Mouse (Mus musculus) midbrain, embryonic 12.5 days (tissue): ENCODE data around the gene Gm42372. TPM values are rescaled to one million over a fixed set of nuclear protein-coding genes. Genes with fewer than 3 reads are reported as not detected.
A peak's percentile ranks its signal among the peaks of the same experiment; 100 is the strongest.

Experiments
- ATAC-seq: fragments of 200-750 bp; cut with Nextera tagmentation; 2 replicates; pipeline ENCODE4 v1.8.0; 2017; ENCODE audit warnings: low read depth, moderate TSS enrichment, moderate library complexity; ENCODE audit not compliant: low FRiP score
- H3K27ac ChIP-seq: fragments of 300-500 bp; sonication (generic); replicated peaks from 2 replicates; pipeline ENCODE4 v1.5.1; 2016; ENCODE audit warnings: mild to moderate bottlenecking
- H3K27me3 ChIP-seq: fragments of 300-500 bp; sonication (generic); 2 replicates; pipeline ENCODE4 v1.6.1; 2016; ENCODE audit warnings: mild to moderate bottlenecking
- H3K36me3 ChIP-seq: fragments of 300-500 bp; sonication (generic); 2 replicates; pipeline ENCODE4 v1.6.1; 2016
- H3K4me1 ChIP-seq: fragments of 300-500 bp; sonication (generic); 2 replicates; pipeline ENCODE4 v1.6.1; 2016
- H3K4me2 ChIP-seq: fragments of 300-500 bp; sonication (generic); replicated peaks from 2 replicates; pipeline ENCODE4 v1.6.1; 2016; ENCODE audit warnings: mild to moderate bottlenecking, moderate library complexity
- H3K4me3 ChIP-seq: fragments of 300-500 bp; sonication (generic); 2 replicates; pipeline ENCODE4 v1.5.1; 2016; ENCODE audit warnings: mild to moderate bottlenecking
- H3K9ac ChIP-seq: fragments of 300-500 bp; sonication (generic); replicated peaks from 2 replicates; pipeline ENCODE4 v1.6.1; 2016; ENCODE audit warnings: mild to moderate bottlenecking, moderate library complexity
- H3K9me3 ChIP-seq: fragments of 300-500 bp; sonication (generic); 2 replicates; pipeline ENCODE4 v1.6.1; 2016; ENCODE audit warnings: mild to moderate bottlenecking
- WGBS: fragments of 180-500 bp; shearing (Covaris S2); methylation state at CpG from one replicate; pipeline ENCODE4 v1.1.7; 2016; 5-methylcytosine and 5-hydroxymethylcytosine counted together
- polyA plus RNA-seq: library from polyadenylated mRNA; unstranded; fragments of >200 nt; fragmentation: Nextera tagmentation; extraction: Ambion mirVana; gene quantifications from 2 replicates; pipeline ENCODE4 v1.2.1, GENCODE M21; 2016

Gm42372 gene
- polyA plus RNA-seq: 1.7 and 1.8 TPM in 2 replicates

DNA sequence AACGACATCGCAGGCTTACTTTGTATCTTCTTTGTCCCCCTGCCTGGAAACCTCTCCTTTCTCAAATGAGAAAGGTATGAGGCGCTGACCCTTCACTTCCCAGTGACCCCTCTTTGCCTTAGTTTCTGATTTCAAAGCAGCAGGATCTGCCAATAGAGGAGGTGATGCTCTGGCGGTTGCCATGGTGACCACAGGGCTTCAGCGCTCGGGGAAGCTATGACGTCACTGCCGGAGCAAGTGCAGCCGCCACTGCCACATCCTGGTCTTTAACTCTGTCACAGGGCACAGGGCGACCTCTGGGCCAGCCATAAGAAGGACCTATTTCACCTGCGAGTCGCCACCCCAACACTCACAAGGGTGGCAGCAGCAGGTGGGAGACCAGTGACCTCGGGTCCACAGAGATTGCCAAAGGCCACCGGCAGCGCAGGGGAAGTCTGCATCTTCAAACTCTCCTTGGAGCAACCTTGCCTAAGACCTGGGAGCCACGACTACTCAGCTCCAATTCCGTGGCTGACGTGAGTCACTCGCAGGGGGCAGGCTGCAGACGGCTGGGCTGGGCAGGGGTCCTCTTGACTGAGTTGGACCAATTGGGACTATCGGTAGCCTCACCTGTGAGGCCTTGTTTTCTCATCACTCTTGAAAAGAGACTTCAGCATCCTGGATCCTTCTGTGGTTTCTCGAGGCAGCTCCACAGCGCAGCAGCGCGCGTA is at the start of gene Gm42372:
TSS of gene Gm42372 (plus strand) at position 228 of the 710 bp plus-strand sequence.
- 21% methylated on average over 26 of the region's 26 CpGs for WGBS
- H3K27me3 ChIP-seq: no peaks in the 10 kb centered on the region
- H3K4me1 ChIP-seq: peaks cover 48% of the 10 kb centered on the region
- H3K27ac ChIP-seq: peak within 1 kb of the TSS; percentile 57
- H3K36me3 ChIP-seq: no peaks in the 10 kb centered on the region
- H3K4me3 ChIP-seq: peak within 1 kb of the TSS; percentile 40
- peak; percentile 80 for ATAC-seq
- no peaks in the 10 kb centered on the region for H3K9me3 ChIP-seq
- peak within 1 kb of the TSS; percentile 41 for H3K9ac ChIP-seq
- peak within 1 kb of the TSS; percentile 55 for H3K4me2 ChIP-seq

DNA sequence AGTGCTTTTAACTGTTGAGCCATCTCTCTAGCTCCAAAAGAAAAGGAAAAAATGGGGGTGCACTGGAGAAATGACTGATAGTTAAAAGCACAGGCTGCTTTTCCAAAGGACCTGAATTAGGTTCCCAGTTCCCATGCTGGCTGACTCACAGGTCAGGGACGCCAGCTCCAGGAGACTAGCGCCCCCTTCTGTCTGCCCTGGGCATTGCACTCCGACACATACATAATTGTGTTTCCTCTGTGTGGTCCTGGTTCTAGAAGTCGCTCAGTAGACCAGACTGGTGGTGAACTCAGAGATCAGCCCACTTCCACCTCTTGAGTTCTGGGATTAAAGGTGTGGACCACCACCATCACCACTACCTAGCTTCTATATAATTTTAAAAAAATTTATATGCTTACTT is 45.6 kb upstream of the Gm42372 start:
- H3K27ac ChIP-seq: no peak overlapping the region
- H3K4me3 ChIP-seq: no peak overlapping the region
- peaks cover 36% of the 10 kb centered on the region for H3K4me1 ChIP-seq
- ATAC-seq: no peak
- no peaks in the 10 kb centered on the region for H3K36me3 ChIP-seq
- 55% methylated on average over 4 of the region's 4 CpGs for WGBS
- H3K27me3 ChIP-seq: no peaks in the 10 kb centered on the region
- H3K9me3 ChIP-seq: no peaks in the 10 kb centered on the region
- no peak overlapping the region for H3K4me2 ChIP-seq
- H3K9ac ChIP-seq: no peak overlapping the region

- H3K4me2 ChIP-seq: peak overlapping the region; percentile 19
- H3K4me3 ChIP-seq: no peak overlapping the region
- 70% methylated on average over 17 of the region's 17 CpGs for WGBS
- no peaks in the 10 kb centered on the region for H3K36me3 ChIP-seq
- H3K9ac ChIP-seq: no peak overlapping the region
- ATAC-seq: peak; percentile 85
- peak overlapping the region; percentile 80 for H3K27ac ChIP-seq
- no peaks in the 10 kb centered on the region for H3K9me3 ChIP-seq
- H3K4me1 ChIP-seq: peaks cover 31% of the 10 kb centered on the region
- no peaks in the 10 kb centered on the region for H3K27me3 ChIP-seq
These were observed 44.6 kb upstream of the Gm42372 start for GRCm38 (mm10) chr7:16938117-16938791.

GRCm38 (mm10) chr7:16940292-16940691 is 42.6 kb upstream of the Gm42372 start:
- WGBS: 47% methylated on average over 7 of the region's 7 CpGs
- no peak for ATAC-seq
- no peaks in the 10 kb centered on the region for H3K9me3 ChIP-seq
- no peak overlapping the region for H3K9ac ChIP-seq
- H3K27me3 ChIP-seq: peaks cover 5% of the 10 kb centered on the region
- H3K36me3 ChIP-seq: no peaks in the 10 kb centered on the region
- H3K27ac ChIP-seq: peak overlapping the region; percentile 56; the same call in 1 of the 2 replicates
- H3K4me1 ChIP-seq: peaks cover 42% of the 10 kb centered on the region
- no peak overlapping the region for H3K4me3 ChIP-seq
- H3K4me2 ChIP-seq: no peak overlapping the region

DNA sequence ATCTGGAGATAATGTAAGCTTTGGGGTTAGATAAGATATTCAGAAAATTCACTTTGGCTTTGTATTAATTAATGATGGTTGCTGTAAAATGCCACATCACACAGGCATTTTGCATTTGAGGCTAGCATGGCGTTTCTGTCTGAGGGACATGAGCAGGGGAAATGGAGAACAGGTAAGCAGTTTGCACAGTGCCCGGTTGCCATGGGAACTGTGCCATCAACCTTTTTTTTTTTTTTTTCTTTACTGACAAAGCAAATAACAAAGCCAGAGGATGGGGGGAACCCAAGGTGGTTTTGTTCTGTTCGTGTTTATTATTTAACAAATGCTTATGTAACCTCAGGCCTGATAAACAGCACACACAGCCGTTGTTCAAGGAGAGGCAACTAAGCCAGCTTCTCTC is 40.0 kb upstream of the Gm42372 start:
- H3K9me3 ChIP-seq: no peaks in the 10 kb centered on the region
- ATAC-seq: no peak
- no peak overlapping the region for H3K4me2 ChIP-seq
- WGBS: 57% methylated on average over 4 of the region's 4 CpGs
- H3K4me1 ChIP-seq: peaks cover 67% of the 10 kb centered on the region
- H3K27me3 ChIP-seq: peaks cover 31% of the 10 kb centered on the region
- H3K9ac ChIP-seq: no peak overlapping the region
- H3K36me3 ChIP-seq: no peaks in the 10 kb centered on the region
- peak overlapping the region; percentile 84 for H3K27ac ChIP-seq
- no peak overlapping the region for H3K4me3 ChIP-seq

- Histone ChIP-seq H3K27ac (peak within 1 kb of the TSS; percentile 84), H3K36me3 (no peaks in the 10 kb centered on the region), H3K4me3 (peak within 1 kb of the TSS; percentile 65), H3K9me3 (no peaks in the 10 kb centered on the region), H3K4me1 (peaks cover 72% of the 10 kb centered on the region), H3K4me2 (peak within 1 kb of the TSS; percentile 78), H3K27me3 (peaks cover 44% of the 10 kb centered on the region), H3K9ac (peak within 1 kb of the TSS; percentile 91)
- 15% methylated on average over 35 of the region's 36 CpGs for WGBS
- ATAC-seq: peak; percentile 91
These were observed 38.7 kb upstream of the Gm42372 start, which contains the start of gene Pnmal2 for GRCm38 (mm10) chr7:16944061-16944807. TSS of gene Pnmal2 (plus strand) at chr7:16944682.

- no peaks in the 10 kb centered on the region for H3K36me3 ChIP-seq
- H3K4me3 ChIP-seq: peak overlapping the region; percentile 65
- H3K9me3 ChIP-seq: no peaks in the 10 kb centered on the region
- ATAC-seq: peak; percentile 50
- peak overlapping the region; percentile 84 for H3K27ac ChIP-seq
- peak overlapping the region; percentile 78 for H3K4me2 ChIP-seq
- 1% methylated on average over 22 of the region's 22 CpGs for WGBS
- H3K4me1 ChIP-seq: peaks cover 76% of the 10 kb centered on the region
- peaks cover 50% of the 10 kb centered on the region for H3K27me3 ChIP-seq
- H3K9ac ChIP-seq: peak overlapping the region; percentile 91
These were observed 38.0 kb upstream of the Gm42372 start for GRCm38 (mm10) chr7:16944808-16945315.

DNA sequence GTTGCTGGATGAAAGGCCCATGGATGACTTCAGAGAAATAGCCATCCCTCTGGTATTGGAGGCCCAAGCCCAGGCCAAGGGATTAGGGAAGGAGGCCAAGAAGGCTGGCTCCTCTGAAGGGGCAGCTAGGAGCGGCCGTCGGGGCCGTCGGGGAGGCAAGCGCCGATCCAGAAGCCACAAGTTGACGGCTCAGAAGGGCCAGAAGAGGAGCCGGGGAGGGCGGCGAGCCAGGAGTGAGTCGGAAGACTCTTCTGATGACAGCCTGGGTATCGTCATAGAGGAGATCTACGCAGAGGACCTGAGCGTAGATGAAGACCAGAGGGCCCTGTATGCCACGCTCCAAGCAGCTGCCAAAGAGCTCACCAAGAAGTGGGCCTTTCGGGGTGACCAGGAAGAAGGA is 37.5 kb upstream of the Gm42372 start:
- Histone ChIP-seq H3K4me3 (peak overlapping the region; percentile 65), H3K27ac (peak overlapping the region; percentile 84), H3K9me3 (no peaks in the 10 kb centered on the region), H3K27me3 (peaks cover 50% of the 10 kb centered on the region), H3K36me3 (no peaks in the 10 kb centered on the region), H3K9ac (peak overlapping the region; percentile 91), H3K4me2 (peak overlapping the region; percentile 78), H3K4me1 (peaks cover 70% of the 10 kb centered on the region)
- WGBS: 12% methylated on average over 17 of the region's 17 CpGs
- no peak for ATAC-seq

DNA sequence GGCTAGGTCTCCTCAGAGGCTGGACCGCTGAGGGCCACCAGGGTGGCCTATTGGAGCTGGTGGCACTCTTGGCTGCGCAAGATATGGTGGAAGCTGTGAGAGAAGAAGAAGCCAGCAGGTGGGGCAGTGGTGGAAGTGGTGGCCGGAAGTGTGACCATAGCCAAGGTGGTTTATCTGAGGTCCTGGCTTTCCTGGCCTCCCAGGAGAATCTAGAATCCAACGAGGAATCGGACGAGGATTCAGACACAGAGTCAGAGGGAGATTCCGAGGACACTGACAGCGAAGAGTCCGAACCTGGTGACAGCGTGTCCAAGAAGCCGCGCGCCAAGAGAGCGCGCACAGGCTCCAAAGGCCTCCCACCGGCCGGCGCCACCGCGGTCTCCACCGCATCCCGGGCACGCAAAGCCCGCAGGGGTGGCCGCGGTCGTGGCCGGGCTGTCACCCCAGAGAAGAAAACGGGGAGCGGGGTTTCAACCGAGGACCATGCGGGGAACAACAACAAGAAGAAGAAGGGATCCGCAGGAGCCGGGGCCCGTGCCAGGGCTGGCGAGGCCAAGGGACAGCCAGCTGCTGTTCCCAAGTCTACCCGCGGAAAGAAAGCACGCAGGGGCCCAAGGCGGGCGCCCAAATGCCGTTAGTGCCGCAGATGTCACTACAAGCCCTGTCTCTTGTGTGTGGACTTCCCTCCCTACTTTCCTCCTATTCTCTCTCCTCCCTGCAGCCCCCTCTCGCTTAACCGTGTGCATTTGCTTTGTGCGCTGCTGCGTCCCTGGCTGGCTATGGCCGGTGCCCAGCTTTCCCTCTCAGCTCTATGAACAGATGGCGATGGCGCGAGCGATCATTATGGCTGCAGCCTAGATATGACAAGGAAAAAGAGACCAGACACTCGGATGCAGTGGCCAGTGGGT is 36.2 kb upstream of the Gm42372 start:
- WGBS: 3% methylated on average over 49 of the region's 53 CpGs
- peaks cover 50% of the 10 kb centered on the region for H3K27me3 ChIP-seq
- H3K9ac ChIP-seq: peak overlapping the region; percentile 91
- H3K4me1 ChIP-seq: peaks cover 69% of the 10 kb centered on the region
- H3K36me3 ChIP-seq: no peaks in the 10 kb centered on the region
- peak overlapping the region; percentile 78 for H3K4me2 ChIP-seq
- no peaks in the 10 kb centered on the region for H3K9me3 ChIP-seq
- peak overlapping the region; percentile 84 for H3K27ac ChIP-seq
- peak overlapping the region; percentile 65 for H3K4me3 ChIP-seq
- no peak for ATAC-seq

DNA sequence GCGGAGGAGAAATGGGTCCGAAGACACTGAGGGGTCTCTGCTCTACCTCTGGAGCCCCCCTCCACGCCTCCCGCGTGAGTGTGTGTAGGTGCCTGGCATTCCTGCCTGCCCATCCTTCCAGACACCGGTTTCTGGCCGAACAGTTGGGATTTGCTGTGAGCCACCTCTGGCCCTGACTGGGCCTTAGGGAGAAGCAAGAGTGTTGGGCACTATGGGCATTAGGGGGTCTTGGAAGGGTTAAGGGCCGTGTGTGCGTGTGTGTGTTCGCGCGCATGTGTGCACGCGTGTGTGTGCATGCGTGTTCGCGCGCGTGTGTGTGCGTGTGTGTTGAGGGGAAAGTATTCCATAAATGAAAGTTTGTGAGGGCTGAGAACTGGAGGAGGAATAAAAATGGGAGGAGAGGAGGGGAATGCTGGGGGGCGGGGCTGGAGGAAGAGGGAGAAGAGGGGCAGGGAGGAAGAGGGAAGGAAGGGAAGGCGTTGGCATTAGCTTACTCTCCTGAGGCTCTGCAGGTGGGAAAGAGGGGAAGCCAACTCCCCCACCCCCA is 35.5 kb upstream of the Gm42372 start:
- H3K36me3 ChIP-seq: no peaks in the 10 kb centered on the region
- peaks cover 69% of the 10 kb centered on the region for H3K4me1 ChIP-seq
- H3K9me3 ChIP-seq: no peaks in the 10 kb centered on the region
- ATAC-seq: no peak
- H3K4me2 ChIP-seq: peak overlapping the region; percentile 78
- peak overlapping the region; percentile 47 for H3K27ac ChIP-seq
- peak overlapping the region; percentile 91 for H3K9ac ChIP-seq
- 16% methylated on average over 21 of the region's 22 CpGs for WGBS
- peaks cover 50% of the 10 kb centered on the region for H3K27me3 ChIP-seq
- H3K4me3 ChIP-seq: peak overlapping the region; percentile 65

- H3K4me2 ChIP-seq: peak overlapping the region; percentile 78
- no peak for ATAC-seq
- peaks cover 68% of the 10 kb centered on the region for H3K4me1 ChIP-seq
- peak overlapping the region; percentile 65 for H3K4me3 ChIP-seq
- peaks cover 50% of the 10 kb centered on the region for H3K27me3 ChIP-seq
- 1% methylated on average over 4 of the region's 4 CpGs for WGBS
- H3K9me3 ChIP-seq: no peaks in the 10 kb centered on the region
- H3K9ac ChIP-seq: peak overlapping the region; percentile 91
- H3K27ac ChIP-seq: peak overlapping the region; percentile 47; the same call in 1 of the 2 replicates
- H3K36me3 ChIP-seq: no peaks in the 10 kb centered on the region
These were observed 34.9 kb upstream of the Gm42372 start for GRCm38 (mm10) chr7:16947959-16948361.
